Mouse (Mus musculus) liver, embryonic 13.5 days (tissue): Measurements from ENCODE around the gene Zfp787. TPM values are rescaled to one million over a fixed set of nuclear protein-coding genes. Genes with fewer than 3 reads are reported as not detected.
"Not testable (repeated sequence)": the region's sequence is repeated elsewhere in the genome, so short reads cannot be mapped to it uniquely, and the experiment has no call there.

Experiments
- ATAC-seq: fragments of 200-750 bp; cut with Nextera tagmentation; 2 replicates; pipeline ENCODE4 v1.8.0; 2017; ENCODE audit warnings: low read depth, mild to moderate bottlenecking, moderate number of reproducible peaks, moderate library complexity
- DNase-seq: peaks from one replicate; pipeline ENCODE4 v3.0.0; 2022
- H3K27ac ChIP-seq: fragments of 300-500 bp; sonication (generic); 2 replicates; pipeline ENCODE4 v1.5.1; 2015; ENCODE audit warnings: moderate library complexity, mild to moderate bottlenecking, inconsistent platforms
- H3K27me3 ChIP-seq: fragments of 300-500 bp; sonication (generic); 2 replicates; pipeline ENCODE4 v1.6.1; 2015; ENCODE audit warnings: mild to moderate bottlenecking, inconsistent platforms
- H3K36me3 ChIP-seq: fragments of 300-500 bp; sonication (generic); 2 replicates; pipeline ENCODE4 v1.6.1; 2015; ENCODE audit warnings: mild to moderate bottlenecking, inconsistent platforms
- H3K4me1 ChIP-seq: fragments of 300-500 bp; sonication (generic); replicated peaks from 2 replicates; pipeline ENCODE4 v1.6.1; 2015; ENCODE audit warnings: inconsistent platforms
- H3K4me2 ChIP-seq: fragments of 300-500 bp; sonication (generic); 2 replicates; pipeline ENCODE4 v1.6.1; 2015; ENCODE audit warnings: inconsistent platforms, mild to moderate bottlenecking, moderate library complexity
- H3K4me3 ChIP-seq: fragments of 300-500 bp; sonication (generic); replicated peaks from 2 replicates; pipeline ENCODE4 v1.5.1; 2015; ENCODE audit warnings: mild to moderate bottlenecking, inconsistent platforms
- H3K9ac ChIP-seq: fragments of 300-500 bp; sonication (generic); 2 replicates; pipeline ENCODE4 v1.6.1; 2015; ENCODE audit warnings: mild to moderate bottlenecking, inconsistent platforms
- H3K9me3 ChIP-seq: fragments of 300-500 bp; sonication (generic); replicated peaks from 2 replicates; pipeline ENCODE4 v1.6.1; 2016; ENCODE audit warnings: inconsistent platforms
- WGBS: fragments of 180-500 bp; shearing (Covaris S2); methylation state at CpG from one replicate; pipeline ENCODE4 v1.1.7; 2015; ENCODE audit not compliant: insufficient replicate concordance; 5-methylcytosine and 5-hydroxymethylcytosine counted together
- polyA plus RNA-seq: library from polyadenylated mRNA; unstranded; fragments of >200 nt; fragmentation: Nextera tagmentation; extraction: Ambion mirVana; gene quantifications from 2 replicates; pipeline ENCODE4 v1.2.1, GENCODE M21; 2015

The Zfp787 gene
- polyA plus RNA-seq, 1 experiment from 2014 or later: 9.9 TPM

DNA sequence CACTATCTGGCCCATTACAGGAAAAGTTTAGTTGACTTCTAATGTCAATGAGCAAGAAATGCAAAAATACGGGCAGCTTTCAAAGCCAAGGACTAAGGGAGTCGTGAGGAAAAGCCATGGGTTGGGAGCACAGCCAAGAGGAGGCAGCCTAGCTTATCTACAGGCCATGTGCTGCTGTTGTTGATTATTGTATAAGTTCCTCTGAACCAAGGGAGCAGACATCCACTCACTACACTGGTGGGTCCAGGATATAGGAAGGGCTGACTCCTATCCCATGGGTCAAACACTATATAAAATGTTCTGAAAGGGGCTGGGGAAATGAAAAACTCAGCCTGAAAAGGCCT is 8.8 kb downstream of the Zfp787 start:
- Histone ChIP-seq H3K9ac (no peak overlapping the region), H3K4me1 (peaks cover 80% of the 10 kb centered on the region), H3K9me3 (no peaks in the 10 kb centered on the region), H3K4me3 (no peak overlapping the region), H3K27me3 (no peaks in the 10 kb centered on the region), H3K4me2 (no peak overlapping the region), H3K27ac (peak overlapping the region; percentile 43), H3K36me3 (peaks cover 2% of the 10 kb centered on the region)
- no peak for DNase-seq
- 43% methylated on average over 2 of the region's 2 CpGs for WGBS
- peak; percentile 32; the same call in 1 of the 2 replicates for ATAC-seq

DNA sequence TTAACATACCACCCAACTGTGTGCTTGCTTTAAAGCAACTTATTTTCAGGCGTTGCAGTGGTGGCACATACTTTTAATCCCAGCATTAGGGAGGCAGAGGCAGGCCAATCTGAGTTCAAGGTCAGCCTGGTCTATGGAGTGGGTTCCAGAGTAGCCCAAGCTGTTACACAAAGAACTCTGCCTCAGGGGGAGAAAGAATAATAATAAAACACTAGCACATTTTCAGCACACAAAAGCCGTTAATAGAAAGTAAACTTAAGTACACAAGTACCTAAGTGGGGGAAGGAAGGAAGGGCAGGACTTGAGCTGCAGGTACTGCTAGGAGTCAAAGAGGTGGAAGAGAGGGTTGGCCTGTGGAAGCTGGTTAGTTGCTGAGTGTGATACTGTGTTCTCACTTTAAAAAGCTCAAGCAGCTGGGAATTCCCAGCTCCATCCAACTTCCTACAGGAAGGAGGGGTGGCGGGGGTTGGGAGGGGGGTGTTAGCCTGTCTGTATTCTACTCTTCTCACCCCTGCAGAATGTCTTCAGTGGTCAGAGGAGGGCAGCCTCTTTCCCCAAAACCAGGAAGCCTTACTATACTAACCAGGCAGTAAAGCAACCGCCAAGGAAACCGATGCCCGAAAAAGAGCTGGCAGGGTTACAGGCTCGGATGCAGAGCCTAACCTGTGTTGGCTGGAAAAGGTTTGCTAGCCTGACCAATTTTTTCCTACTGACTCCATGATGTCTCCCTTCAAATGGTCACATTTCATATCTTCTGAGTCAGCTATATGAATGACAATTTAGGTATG is 9.4 kb downstream of the Zfp787 start:
- DNase-seq: no peak
- ATAC-seq: no peak
- H3K9me3 ChIP-seq: no peaks in the 10 kb centered on the region
- no peak overlapping the region for H3K9ac ChIP-seq
- H3K27ac ChIP-seq: peak overlapping the region; percentile 43; the same call in 1 of the 2 replicates
- no peaks in the 10 kb centered on the region for H3K27me3 ChIP-seq
- no peak overlapping the region for H3K4me3 ChIP-seq
- WGBS: 75% methylated on average over 7 of the region's 7 CpGs
- peaks cover 74% of the 10 kb centered on the region for H3K4me1 ChIP-seq
- no peak overlapping the region for H3K4me2 ChIP-seq
- peaks cover 8% of the 10 kb centered on the region for H3K36me3 ChIP-seq

DNA sequence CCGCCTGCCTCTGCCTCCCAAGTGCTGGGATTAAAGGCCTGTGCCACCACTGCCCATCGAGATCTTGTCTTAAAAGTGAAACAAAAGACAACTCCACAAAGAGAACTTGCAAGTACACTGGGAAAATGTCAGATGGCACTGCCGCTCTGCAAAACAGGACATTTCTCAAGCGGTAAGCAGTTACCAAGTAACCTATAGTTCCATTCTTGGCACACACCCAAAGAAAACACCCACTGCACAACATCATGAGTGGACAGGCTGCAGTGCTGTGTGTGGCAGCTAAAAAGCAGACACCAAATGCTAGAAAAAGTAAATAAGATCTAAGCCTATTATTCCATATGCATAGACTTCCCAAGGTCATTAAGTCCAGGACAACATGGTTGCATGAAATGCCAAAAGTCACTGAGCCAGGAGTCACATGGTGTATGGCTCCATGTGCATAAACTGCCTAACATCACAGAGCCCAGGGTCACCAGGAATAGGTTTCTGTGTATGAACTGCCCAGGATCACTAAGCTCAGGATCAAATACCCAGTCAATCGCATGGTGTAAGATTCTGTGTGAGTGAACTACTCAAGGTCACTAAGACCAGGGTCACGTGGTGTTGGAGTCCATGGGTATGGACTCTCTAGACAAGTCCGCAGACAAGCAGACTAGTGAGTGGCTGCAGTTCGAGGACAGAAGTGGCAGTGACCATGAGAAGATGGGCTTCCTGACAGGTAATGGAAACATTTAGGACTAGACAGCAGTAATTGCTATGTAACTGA is 10.2 kb downstream of the Zfp787 start:
- Histone ChIP-seq H3K27me3 (no peaks in the 10 kb centered on the region), H3K4me3 (no peak overlapping the region), H3K4me1 (peaks cover 67% of the 10 kb centered on the region), H3K4me2 (no peak overlapping the region), H3K36me3 (peaks cover 14% of the 10 kb centered on the region), H3K9ac (no peak overlapping the region), H3K9me3 (no peaks in the 10 kb centered on the region), H3K27ac (peak overlapping the region; percentile 43; the same call in 1 of the 2 replicates)
- ATAC-seq (0 out of 2 replicates have a peak, but pooled peaks have one; percentile 11), DNase-seq (no peak)
- WGBS: 66% methylated on average over 8 of the region's 8 CpGs

DNA sequence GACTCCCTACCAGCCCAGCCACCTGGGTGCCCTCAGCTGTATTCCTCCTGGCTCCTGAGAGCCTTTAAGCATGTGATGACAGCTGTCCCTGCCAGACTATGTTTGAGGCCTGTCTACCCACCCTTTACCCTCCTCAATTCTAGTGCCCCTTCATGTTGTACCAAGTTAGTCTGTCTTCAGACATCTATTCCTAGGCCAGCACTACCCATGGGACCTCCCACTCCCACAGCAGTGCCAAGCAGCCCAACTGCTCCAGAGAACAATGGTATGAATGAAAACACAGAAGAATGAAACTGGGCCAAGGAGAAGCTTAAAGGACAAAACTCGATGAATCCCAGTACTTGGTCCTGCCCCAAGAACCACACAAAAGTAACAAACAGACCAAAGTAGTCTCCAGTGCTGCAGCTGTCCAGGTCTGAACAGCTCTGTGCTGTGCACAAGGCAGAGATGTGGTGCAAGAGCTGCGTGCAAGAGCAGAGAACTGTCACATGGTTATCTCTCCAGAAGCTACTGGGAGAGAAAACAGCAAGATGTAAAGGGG is 11.7 kb downstream of the Zfp787 start:
- Histone ChIP-seq H3K4me1 (peaks cover 55% of the 10 kb centered on the region), H3K9me3 (no peaks in the 10 kb centered on the region), H3K36me3 (peaks cover 23% of the 10 kb centered on the region), H3K27ac (no peak overlapping the region; the same call in 1 of the 2 replicates), H3K27me3 (no peaks in the 10 kb centered on the region), H3K9ac (no peak overlapping the region), H3K4me2 (no peak overlapping the region), H3K4me3 (no peak overlapping the region)
- peak; percentile 43 for ATAC-seq
- WGBS: 31% methylated on average over 2 of the region's 2 CpGs
- DNase-seq: no peak

- H3K4me1 ChIP-seq: peaks cover 7% of the 10 kb centered on the region
- WGBS: 65% methylated on average over 3 of the region's 3 CpGs
- peaks cover 29% of the 10 kb centered on the region for H3K36me3 ChIP-seq
- ATAC-seq: no peak
- H3K27ac ChIP-seq: no peak overlapping the region
- H3K9ac ChIP-seq: no peak overlapping the region
- no peak overlapping the region for H3K4me2 ChIP-seq
- no peak overlapping the region for H3K4me3 ChIP-seq
- no peaks in the 10 kb centered on the region for H3K27me3 ChIP-seq
- H3K9me3 ChIP-seq: no peaks in the 10 kb centered on the region
- no peak for DNase-seq
Observed at GRCm38 (mm10) chr7:6139295-6139694, 16.5 kb downstream of the Zfp787 start.

- Histone ChIP-seq H3K4me3 (no peak overlapping the region), H3K4me2 (no peak overlapping the region), H3K4me1 (no peaks in the 10 kb centered on the region), H3K9ac (no peak overlapping the region), H3K27ac (no peak overlapping the region), H3K9me3 (no peaks in the 10 kb centered on the region), H3K27me3 (no peaks in the 10 kb centered on the region), H3K36me3 (peaks cover 47% of the 10 kb centered on the region)
- ATAC-seq (0 out of 2 replicates have a peak, but pooled peaks have one; percentile 16), DNase-seq (no peak)
Observed at GRCm38 (mm10) chr7:6136497-6136896, 19.3 kb downstream of the Zfp787 start.

DNA sequence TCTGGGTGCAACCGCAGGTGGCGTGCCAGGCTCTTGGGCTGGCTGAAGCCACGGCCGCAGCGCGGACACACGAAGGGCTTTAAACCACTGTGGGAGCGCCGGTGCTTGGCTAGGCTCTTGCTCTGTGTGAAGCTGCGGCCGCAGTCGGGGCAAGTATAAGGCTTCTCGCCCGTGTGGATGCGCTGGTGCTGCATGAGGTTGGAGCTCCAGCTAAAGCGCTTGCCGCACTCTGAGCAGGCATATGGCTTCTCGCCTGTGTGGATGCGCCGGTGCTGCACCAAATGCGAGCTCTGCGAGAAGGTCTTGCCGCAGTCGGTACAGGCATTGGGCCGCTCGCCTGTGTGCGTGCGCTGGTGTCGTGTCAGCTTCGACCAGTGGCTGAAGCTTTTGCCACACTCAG is 23.2 kb downstream of the Zfp787 start:
- DNase-seq (no peak), ATAC-seq (no peak)
- H3K4me2 ChIP-seq: no peak overlapping the region
- 89% methylated on average over 30 of the region's 30 CpGs for WGBS
- no peak overlapping the region for H3K4me3 ChIP-seq
- peaks cover 32% of the 10 kb centered on the region for H3K36me3 ChIP-seq
- H3K27ac ChIP-seq: no peak overlapping the region
- no peaks in the 10 kb centered on the region for H3K27me3 ChIP-seq
- H3K4me1 ChIP-seq: peaks cover 5% of the 10 kb centered on the region
- no peak overlapping the region for H3K9ac ChIP-seq
- H3K9me3 ChIP-seq: no peaks in the 10 kb centered on the region

DNA sequence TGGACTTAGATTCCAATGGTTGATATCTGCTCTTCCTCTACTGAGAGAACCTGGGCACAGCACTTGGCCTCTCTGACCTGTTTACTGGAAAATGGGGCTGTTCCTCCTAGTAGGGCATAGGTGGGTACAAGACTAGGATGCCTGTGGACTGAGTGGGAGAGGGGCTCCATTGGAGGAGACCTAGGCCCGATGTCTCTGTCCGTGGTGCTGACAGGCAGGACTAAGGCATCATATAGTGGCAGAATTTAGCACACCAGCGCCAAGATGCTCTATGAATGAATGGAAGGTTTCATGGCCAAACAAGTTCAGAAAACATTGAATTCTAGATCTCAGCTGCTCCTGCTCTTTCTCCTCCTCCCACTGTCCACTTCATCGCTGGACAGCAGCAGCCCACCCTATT is 25.5 kb downstream of the Zfp787 start:
- H3K4me2 ChIP-seq: no peak overlapping the region
- no peaks in the 10 kb centered on the region for H3K27me3 ChIP-seq
- DNase-seq: no peak
- H3K36me3 ChIP-seq: peaks cover 26% of the 10 kb centered on the region
- H3K4me1 ChIP-seq: peaks cover 9% of the 10 kb centered on the region
- no peaks in the 10 kb centered on the region for H3K9me3 ChIP-seq
- no peak overlapping the region for H3K4me3 ChIP-seq
- no peak overlapping the region for H3K27ac ChIP-seq
- no peak for ATAC-seq
- WGBS: 40% methylated on average over 4 of the region's 4 CpGs
- no peak overlapping the region for H3K9ac ChIP-seq

DNA sequence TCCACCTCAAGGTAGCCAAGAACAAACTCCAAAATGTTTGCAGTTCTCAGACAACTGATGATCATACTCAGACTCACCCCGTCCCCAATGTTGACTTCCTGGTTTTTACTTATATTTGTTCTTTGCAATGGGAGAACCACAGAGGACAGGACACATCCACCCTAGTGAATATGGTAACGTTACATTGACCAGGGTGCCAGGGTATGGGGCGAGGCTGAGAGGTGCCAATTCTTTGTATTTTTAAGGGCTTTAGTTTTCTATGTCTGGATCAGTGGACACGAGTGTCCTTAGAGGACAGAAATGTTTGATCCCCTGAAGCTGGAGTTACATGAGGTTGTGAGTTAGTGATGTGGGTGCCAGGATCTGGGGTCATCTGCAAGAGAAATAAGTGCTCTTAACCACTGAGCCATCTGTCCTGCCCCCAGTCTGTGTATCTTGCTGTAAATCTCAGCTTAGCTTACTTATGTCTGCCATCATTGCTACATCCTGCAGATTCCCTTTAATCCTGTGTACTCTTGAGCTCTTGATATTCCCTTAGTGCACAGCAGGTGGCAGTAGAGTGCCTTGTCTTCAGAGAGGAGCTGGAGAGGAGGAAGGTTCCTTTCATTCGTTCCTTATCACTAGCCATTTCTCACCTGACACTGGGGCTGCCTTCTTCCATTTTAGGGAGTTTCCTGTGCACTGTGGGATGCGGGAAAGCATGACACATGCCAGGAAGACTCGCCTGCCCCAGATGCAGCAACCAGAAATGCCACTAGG is 28.9 kb downstream of the Zfp787 start:
- Histone ChIP-seq H3K9ac (no peak overlapping the region), H3K9me3 (no peaks in the 10 kb centered on the region), H3K27ac (no peak overlapping the region), H3K4me1 (peaks cover 9% of the 10 kb centered on the region), H3K36me3 (peaks cover 4% of the 10 kb centered on the region), H3K4me3 (no peak overlapping the region), H3K4me2 (no peak overlapping the region), H3K27me3 (no peaks in the 10 kb centered on the region)
- 24% methylated on average over 7 of the region's 7 CpGs for WGBS
- peak; percentile 50; the same call in 1 of the 2 replicates for ATAC-seq
- peak; percentile 46 for DNase-seq

GRCm38 (mm10) chr7:6121128-6121527 is 34.7 kb downstream of the Zfp787 start:
- H3K4me2 ChIP-seq, H3K9ac ChIP-seq, H3K27me3 ChIP-seq, ATAC-seq, H3K4me3 ChIP-seq, DNase-seq, H3K27ac ChIP-seq, H3K4me1 ChIP-seq, H3K9me3 ChIP-seq, H3K36me3 ChIP-seq: not testable (repeated sequence)
- WGBS: 65% methylated on average over 1 of the region's 1 CpGs

- not testable (repeated sequence) for H3K27ac ChIP-seq, H3K36me3 ChIP-seq, H3K4me1 ChIP-seq, H3K9ac ChIP-seq, H3K4me2 ChIP-seq, H3K9me3 ChIP-seq, H3K27me3 ChIP-seq, H3K4me3 ChIP-seq, ATAC-seq, DNase-seq
- 70% methylated on average over 2 of the region's 2 CpGs for WGBS
Observed at GRCm38 (mm10) chr7:6120104-6120503, 35.7 kb downstream of the Zfp787 start.
